Mouse (Mus musculus) ES-E14 (cell line): Measurements from ENCODE around the gene Cfap300. TPM values are rescaled to one million over a fixed set of nuclear protein-coding genes. Genes with fewer than 3 reads are reported as not detected.

Experiments used
- DNase-seq: peaks from one replicate; pipeline ENCODE4 v3.0.0-alpha.2; 2013; ENCODE audit warnings: low read depth, low spot score
- H3K27ac ChIP-seq: 2 replicates; pipeline ENCODE4 v1.5.1; 2012; ENCODE audit warnings: low read depth, mild to moderate bottlenecking, low read length, moderate library complexity, mixed read lengths; ENCODE audit not compliant: poor library complexity, insufficient read depth, severe bottlenecking
- H3K36me3 ChIP-seq: 2 replicates; pipeline ENCODE4 v1.6.1; 2012; ENCODE audit warnings: mild to moderate bottlenecking, low read length, moderate library complexity, mixed read lengths; ENCODE audit not compliant: control insufficient read depth, poor library complexity, insufficient read depth, severe bottlenecking
- H3K4me1 ChIP-seq, 2 experiments: fragments of 150-350 bp in 1 of 2; sonication (generic) in 1 of 2; 2 replicates each; pipeline ENCODE4 v1.6.1; 2012; ENCODE audit warnings: low read length in 2 of 2, mild to moderate bottlenecking in 1 of 2, mixed read lengths in 1 of 2; ENCODE audit not compliant: control insufficient read depth in 2 of 2, insufficient read depth in 2 of 2, poor library complexity in 1 of 2
- H3K4me3 ChIP-seq, 2 experiments: fragments of 150-350 bp in 1 of 2; sonication (generic) in 1 of 2; 2 replicates each; pipeline ENCODE4 v1.5.1; 2012; ENCODE audit warnings: low read length in 2 of 2, low read depth in 1 of 2, mild to moderate bottlenecking in 1 of 2, mixed read lengths in 1 of 2; ENCODE audit not compliant: insufficient read depth in 1 of 2, poor library complexity in 1 of 2, severe bottlenecking in 1 of 2
- H3K9ac ChIP-seq: 2 replicates; pipeline ENCODE4 v1.6.1; 2012; ENCODE audit warnings: low read depth, mild to moderate bottlenecking, low read length, mixed read lengths; ENCODE audit not compliant: poor library complexity, insufficient read depth, severe bottlenecking
- H3K9me3 ChIP-seq: fragments of 150-350 bp; sonication (generic); 2 replicates; pipeline ENCODE4 v1.6.1; 2012; ENCODE audit warnings: low read depth, mild to moderate bottlenecking, low read length; ENCODE audit not compliant: control insufficient read depth, insufficient read depth
- CHD2 ChIP-seq: IDR thresholded peaks from 2 replicates; pipeline ENCODE4 v1.6.1; 2014; ENCODE audit warnings: mild to moderate bottlenecking, low read depth, low read length, inconsistent platforms
- HCFC1 ChIP-seq: IDR thresholded peaks from 2 replicates; pipeline ENCODE4 v1.6.1; 2012; ENCODE audit warnings: low read length, inconsistent platforms, borderline replicate concordance; ENCODE audit not compliant: insufficient read depth
- MAFK ChIP-seq: IDR thresholded peaks from 2 replicates; pipeline ENCODE4 v1.6.1; 2014; ENCODE audit warnings: mild to moderate bottlenecking, low read depth, low read length, inconsistent platforms; ENCODE audit not compliant: insufficient read depth
- ZC3H11A ChIP-seq: IDR thresholded peaks from 2 replicates; pipeline ENCODE4 v1.6.1; 2012; ENCODE audit warnings: low read depth, mild to moderate bottlenecking, inconsistent platforms, low read length, borderline replicate concordance
- ZNF384 ChIP-seq: IDR thresholded peaks from 2 replicates; pipeline ENCODE4 v1.6.1; 2012; ENCODE audit warnings: low read depth, low read length, inconsistent platforms
- in situ Hi-C, 2 experiments: fragments of 600-800 bp; cut with MboI; formaldehyde crosslinking; loops; one replicate each; pipeline ENCODE4 v1.15.1; 2025; ENCODE audit warnings: low sequenced_read_pairs in 2 of 2, inconsistent platforms in 1 of 2; ENCODE audit not compliant: unreplicated experiment in 2 of 2
- total RNA-seq: library from RNA; depleted of rRNA; stranded (reverse); fragments of 300-350 nt; gene quantifications from 2 replicates; pipeline ENCODE4 v1.2.3, GENCODE M21; 2012; rRNA removed

Cfap300 gene
- total RNA-seq, 1 experiment = 2.4 TPM

- H3K4me1 ChIP-seq = peaks cover 0 to 2% of the 10 kb centered on the region in 2 experiments; a peak in 2 of 4 replicates
- no peak overlapping the region for H3K4me3 ChIP-seq
- H3K9ac ChIP-seq = no peak overlapping the region
- in situ Hi-C loops = no loop called here
- DNase-seq = no peak
- no peak overlapping the region for H3K27ac ChIP-seq
- no peaks in the 10 kb centered on the region for H3K9me3 ChIP-seq
- TF ChIP-seq HCFC1 (no peak), CHD2 (no peak), MAFK (no peak), ZNF384 (no peak), ZC3H11A (no peak)
- peaks cover 9% of the 10 kb centered on the region; the same call in 1 of the 2 replicates for H3K36me3 ChIP-seq
Observed at GRCm38 (mm10) chr9:7971993-7972392, 70.6 kb downstream of the Cfap300 start.

Other genes with a start within 250 kb of the Cfap300 start
- gene Birc2, start 205.8 kb downstream of the Cfap300 start, total RNA-seq = 27.4 and 30.5 TPM in 2 replicates
- 4.0 and 4.6 TPM in 2 replicates for gene Birc3, start 169.6 kb downstream of the Cfap300 start, total RNA-seq
- gene Yap1, start 38.2 kb downstream of the Cfap300 start, total RNA-seq = 50.4 and 58.5 TPM in 2 replicates
- 6.1 and 6.2 TPM in 2 replicates for gene Cep126, start 91.5 kb upstream of the Cfap300 start, total RNA-seq